Mouse (Mus musculus) lung, adult 2 months (tissue): ENCODE data around the gene Hexim1. TPM values are rescaled to one million over a fixed set of nuclear protein-coding genes. Genes with fewer than 3 reads are reported as not detected.

Source experiments
- DNase-seq: peaks from one replicate; pipeline ENCODE4 v3.0.0; 2022
- H3K4me1 ChIP-seq: fragments of 200-500 bp; 2 replicates; pipeline ENCODE4 v1.6.1; 2011; ENCODE audit warnings: low read length; ENCODE audit not compliant: control insufficient read depth, insufficient read depth
- H3K4me3 ChIP-seq: fragments of 200-500 bp; replicated peaks from 2 replicates; pipeline ENCODE3; 2011; ENCODE audit warnings: low read depth, mild to moderate bottlenecking, control low read depth, low read length; ENCODE audit errors: extremely low read depth
- CTCF ChIP-seq: fragments of 200-500 bp; IDR thresholded peaks from 2 replicates; pipeline ENCODE4 v1.5.1; 2011; ENCODE audit warnings: mild to moderate bottlenecking, low read length, control low read depth; ENCODE audit not compliant: insufficient read depth
- POLR2A ChIP-seq: fragments of 200-500 bp; IDR thresholded peaks from 2 replicates; pipeline ENCODE4 v1.6.1; 2011; ENCODE audit warnings: low read depth, mild to moderate bottlenecking, control low read depth, low read length, borderline replicate concordance; ENCODE audit errors: extremely low read depth
- WGBS: fragments of 180-500 bp; shearing (Covaris S2); methylation state at CpG from one replicate; pipeline ENCODE4 v1.1.7; 2018; 5-methylcytosine and 5-hydroxymethylcytosine counted together
- polyA plus RNA-seq: library from polyadenylated mRNA; depleted of rRNA; stranded (reverse); fragments of >200 nt; gene quantifications from 2 replicates; pipeline ENCODE4 v1.2.3, GENCODE M21; 2012

Gene Hexim1
- polyA plus RNA-seq, 1 experiment = 15.2 TPM

- peak overlapping the region; percentile 31 for H3K4me3 ChIP-seq
- H3K4me1 ChIP-seq = peaks cover 22% of the 10 kb centered on the region
- 12% methylated on average over 8 of the region's 8 CpGs for WGBS
- DNase-seq = peak; percentile 70
- TF ChIP-seq POLR2A = no peak; the same call in 1 of the 2 replicates
- no peak for TF ChIP-seq CTCF
Measured at GRCm38 (mm10) chr11:103142441-103143182, 26.6 kb downstream of the Hexim1 start.

- 55% methylated on average over 12 of the region's 12 CpGs for WGBS
- DNase-seq = no peak
- Histone ChIP-seq H3K4me1 (peaks cover 22% of the 10 kb centered on the region), H3K4me3 (no peak overlapping the region)
- TF ChIP-seq POLR2A = no peak
- no peak for TF ChIP-seq CTCF
Measured at GRCm38 (mm10) chr11:103144309-103145285, 28.6 kb downstream of the Hexim1 start.

DNA sequence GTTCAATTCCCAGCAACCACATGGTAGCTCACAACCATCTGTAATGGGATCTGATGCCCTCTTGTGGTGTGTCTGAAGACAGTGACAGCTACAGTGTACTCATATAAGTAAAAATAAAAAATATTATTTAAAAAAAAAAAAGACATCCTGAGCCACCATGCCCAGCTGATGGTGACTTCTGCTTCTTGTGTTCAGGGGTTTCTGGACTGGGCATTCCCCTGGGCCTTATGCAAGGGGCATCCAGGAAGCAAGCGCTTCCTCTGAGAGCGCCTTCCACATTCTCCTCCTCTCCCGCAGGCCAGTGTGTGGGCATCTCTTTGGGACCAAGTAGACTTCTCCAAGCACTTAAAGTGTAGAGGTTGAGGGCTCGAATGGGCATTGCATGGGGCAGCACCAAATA lies 30.4 kb downstream of the Hexim1 start:
- 80% methylated on average over 4 of the region's 4 CpGs for WGBS
- peaks cover 12% of the 10 kb centered on the region for H3K4me1 ChIP-seq
- H3K4me3 ChIP-seq = no peak overlapping the region
- no peak for TF ChIP-seq POLR2A
- TF ChIP-seq CTCF = no peak
- no peak for DNase-seq

DNA sequence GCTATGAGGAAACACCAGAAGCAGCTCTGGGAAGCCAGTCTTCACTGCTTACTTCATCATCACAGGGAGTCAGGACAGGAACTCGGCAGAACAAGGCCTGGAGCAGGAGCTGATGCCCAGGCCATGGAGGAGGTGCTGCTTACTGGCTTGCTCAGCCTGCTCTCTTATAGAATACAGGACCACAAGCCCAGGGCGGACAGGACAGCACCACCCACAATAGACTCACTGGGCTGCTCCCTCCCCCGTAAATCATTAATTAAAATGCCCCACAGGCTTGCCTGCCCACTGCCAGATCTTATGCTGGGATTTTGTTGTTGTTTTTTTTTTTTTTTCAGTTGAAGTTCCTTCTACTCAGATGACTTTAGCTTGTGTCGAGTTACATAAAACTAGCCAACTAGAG lies 31.7 kb downstream of the Hexim1 start:
- no peak for DNase-seq
- Histone ChIP-seq H3K4me3 (no peak overlapping the region), H3K4me1 (peaks cover 3% of the 10 kb centered on the region; the same call in 1 of the 2 replicates)
- TF ChIP-seq POLR2A (no peak), CTCF (no peak)
- WGBS = 72% methylated on average over 4 of the region's 4 CpGs

DNA sequence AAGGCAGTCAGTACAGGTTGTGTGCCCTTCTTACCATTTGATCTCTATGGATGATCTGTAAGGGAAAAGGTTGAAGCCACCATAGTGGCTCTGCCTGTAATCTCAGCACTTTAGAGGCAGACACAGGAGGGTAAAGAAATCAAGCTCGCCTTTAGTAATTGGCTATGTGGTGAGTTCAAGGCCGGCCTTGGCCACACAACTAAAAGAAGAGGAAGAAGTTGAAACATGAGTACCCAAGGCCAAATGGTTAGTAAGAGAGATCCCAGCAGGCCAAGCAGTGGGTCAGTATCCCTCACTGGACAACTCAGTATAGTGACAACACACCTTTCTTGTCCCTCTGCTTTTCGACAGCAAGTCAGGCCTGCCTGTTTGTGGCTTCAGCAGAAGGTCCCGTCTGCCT lies 33.7 kb downstream of the Hexim1 start:
- 97% methylated on average over 4 of the region's 4 CpGs for WGBS
- DNase-seq = no peak
- no peaks in the 10 kb centered on the region for H3K4me1 ChIP-seq
- H3K4me3 ChIP-seq = no peak overlapping the region
- TF ChIP-seq POLR2A (no peak), CTCF (no peak)

- peaks cover 3% of the 10 kb centered on the region; the same call in 1 of the 2 replicates for H3K4me1 ChIP-seq
- TF ChIP-seq CTCF (peak; percentile 84), POLR2A (peak; percentile 17; the same call in 1 of the 2 replicates)
- peak; percentile 98 for DNase-seq
- H3K4me3 ChIP-seq = peak overlapping the region; percentile 45
- 1% methylated on average over 25 of the region's 25 CpGs for WGBS
Measured at GRCm38 (mm10) chr11:103158621-103159478, 42.8 kb downstream of the Hexim1 start.

DNA sequence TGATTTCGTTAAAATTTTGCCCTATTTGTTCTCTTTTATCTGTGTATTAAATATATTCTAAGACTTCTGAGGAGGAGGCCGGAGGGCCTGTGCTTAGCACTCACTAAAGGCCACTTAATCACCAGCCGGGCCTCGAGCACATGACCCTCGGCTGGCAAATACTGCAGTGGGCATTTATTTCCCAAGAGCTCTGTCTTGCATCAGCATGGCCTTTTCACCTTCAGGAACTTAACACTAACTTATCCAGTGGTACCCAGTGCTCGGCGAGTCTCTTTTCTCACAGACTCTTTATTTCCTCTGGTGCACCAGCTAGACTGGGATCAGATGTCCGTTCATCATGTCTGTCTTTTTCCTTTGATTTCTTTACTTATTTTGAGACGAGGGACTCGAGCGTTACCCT lies 44.7 kb downstream of the Hexim1 start:
- DNase-seq = no peak
- no peak overlapping the region for H3K4me3 ChIP-seq
- 82% methylated on average over 11 of the region's 11 CpGs for WGBS
- H3K4me1 ChIP-seq = peaks cover 3% of the 10 kb centered on the region; the same call in 1 of the 2 replicates
- no peak for TF ChIP-seq POLR2A
- no peak for TF ChIP-seq CTCF

DNA sequence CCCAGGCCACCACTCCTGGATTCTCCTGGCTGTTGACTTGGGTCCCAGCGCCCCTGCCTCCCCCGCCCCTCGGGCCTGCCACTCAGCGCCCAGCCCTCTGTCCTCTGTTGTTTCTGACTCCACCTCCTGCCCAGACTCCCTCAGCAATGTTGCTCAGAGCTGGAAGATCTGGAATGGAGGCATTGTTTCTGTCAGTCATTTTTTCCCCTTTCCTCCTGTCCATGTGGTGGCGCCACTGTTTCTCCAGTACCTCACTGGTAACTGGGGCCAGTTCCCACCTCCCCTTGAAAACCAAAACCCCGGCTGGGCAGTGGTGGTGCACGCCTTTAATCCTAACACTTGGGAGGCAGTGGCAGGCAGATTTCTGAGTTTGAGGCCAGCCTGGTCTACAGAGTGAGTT lies 45.4 kb downstream of the Hexim1 start:
- TF ChIP-seq CTCF = no peak
- no peak for TF ChIP-seq POLR2A
- peaks cover 3% of the 10 kb centered on the region; the same call in 1 of the 2 replicates for H3K4me1 ChIP-seq
- 77% methylated on average over 7 of the region's 7 CpGs for WGBS
- no peak for DNase-seq
- H3K4me3 ChIP-seq = no peak overlapping the region

- H3K4me1 ChIP-seq = peaks cover 3% of the 10 kb centered on the region; the same call in 1 of the 2 replicates
- no peak for DNase-seq
- whole genome bisulfite sequencing = 90% methylated on average over 5 of the region's 5 CpGs
- no peak for TF ChIP-seq CTCF
- no peak for TF ChIP-seq POLR2A
- no peak overlapping the region for H3K4me3 ChIP-seq
Measured at GRCm38 (mm10) chr11:103162132-103162531, 46.1 kb downstream of the Hexim1 start.
